Comparison of ENCODE assay signal across 26 mouse cellular contexts in the genomic region with DNA sequence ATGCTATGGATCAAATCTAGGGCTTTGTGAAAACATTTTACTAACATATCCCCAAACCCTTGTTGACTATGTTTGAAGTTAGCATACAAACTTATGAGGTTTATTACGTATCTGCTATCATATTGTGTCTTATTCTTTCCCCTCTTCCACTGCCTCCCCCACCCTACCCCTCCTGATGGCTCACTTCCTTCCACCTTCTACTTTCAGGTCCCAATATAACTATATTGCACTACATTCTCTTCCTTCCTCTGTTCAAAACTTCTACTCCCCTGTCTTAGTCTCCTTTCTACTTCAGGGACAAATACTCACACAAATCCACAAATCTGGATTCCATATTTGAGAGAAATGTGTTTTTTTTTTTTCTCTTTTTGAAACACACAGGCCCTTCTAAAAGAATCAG. TPM values are rescaled to one million over a fixed set of nuclear protein-coding genes. Genes with fewer than 3 reads are reported as not detected.
A peak's percentile ranks its signal among the peaks of the same experiment; 100 is the strongest.
DNase-seq lines count a peak whose midpoint lies in the region; ATAC-seq lines count a peak whose summit lies in the region.
"Had no signal": no experiment of that assay in that cellular context is flagged by ENCODE, and none has a peak within 500 bp of the region (broad histone marks: within the 10 kb centered on the region; RNA-seq: fewer than 3 reads in every experiment).

No protein-coding gene starts in this region.

- WGBS in macrophage (ENCODE audit: missing documents): 33% methylated on average over 1 of the region's 1 CpGs
- 88% methylated on average over 1 of the region's 1 CpGs for WGBS in kidney, embryonic 14.5 days

- peak; percentile 55 for ATAC-seq in megakaryocyte progenitor cell, adult 5-6 weeks (replicated peaks; ENCODE audit: poor library complexity)
- no peak for ATAC-seq in kidney, embryonic 14.5 days (ENCODE audit: low FRiP score, low TSS enrichment)
- ATAC-seq: forebrain, embryonic 14.5 days; forebrain, embryonic 16.5 days had no signal

- H3K4me3 ChIP-seq in macrophage (ENCODE audit: inconsistent target): no peak overlapping the region
- H3K4me3 ChIP-seq in kidney, embryonic 14.5 days (ENCODE audit: low read length): no peak overlapping the region
- H3K4me3 ChIP-seq: embryonic facial prominence, embryonic 13.5 days; embryonic facial prominence, embryonic 15.5 days; erythroblast, embryonic 14.5 days; forebrain, embryonic 10.5 days; forebrain, embryonic 12.5 days had no signal

- no peak overlapping the region for H3K9ac ChIP-seq in kidney, embryonic 14.5 days (ENCODE audit: low read depth, low read length)
- H3K9ac ChIP-seq: embryonic facial prominence, embryonic 13.5 days; embryonic facial prominence, embryonic 15.5 days; forebrain, embryonic 12.5 days had no signal

- no peaks in the 10 kb centered on the region for H3K79me2 ChIP-seq in macrophage (ENCODE audit: inconsistent target)

- no peaks in the 10 kb centered on the region for H3K9me3 ChIP-seq in kidney, embryonic 14.5 days (ENCODE audit: control insufficient read depth, low read length)
- H3K9me3 ChIP-seq: embryonic facial prominence, embryonic 13.5 days; embryonic facial prominence, embryonic 15.5 days; forebrain, embryonic 10.5 days; forebrain, embryonic 12.5 days had no signal

- H3K27ac ChIP-seq in macrophage: peak overlapping the region; percentile 8; the same call in 1 of the 2 replicates
- H3K27ac ChIP-seq in kidney, embryonic 14.5 days (ENCODE audit: low read depth, low read length): no peak overlapping the region
- H3K27ac ChIP-seq: embryonic facial prominence, embryonic 13.5 days; embryonic facial prominence, embryonic 15.5 days; forebrain, embryonic 10.5 days; forebrain, embryonic 12.5 days had no signal

- H3K36me3 ChIP-seq in macrophage (ENCODE audit: inconsistent target): no peaks in the 10 kb centered on the region
- no peaks in the 10 kb centered on the region for H3K36me3 ChIP-seq in kidney, embryonic 14.5 days (ENCODE audit: control insufficient read depth, insufficient read depth, low read length)
- H3K36me3 ChIP-seq: embryonic facial prominence, embryonic 13.5 days; embryonic facial prominence, embryonic 15.5 days; forebrain, embryonic 10.5 days; forebrain, embryonic 12.5 days had no signal

- H3K4me1 ChIP-seq in kidney, embryonic 14.5 days (ENCODE audit: control insufficient read depth, insufficient read depth, low read length): no peaks in the 10 kb centered on the region
- H3K4me1 ChIP-seq: embryonic facial prominence, embryonic 13.5 days; embryonic facial prominence, embryonic 15.5 days; forebrain, embryonic 10.5 days; forebrain, embryonic 12.5 days had no signal

- DNase-seq in cerebellum, postnatal 4 days (ENCODE audit: low spot score in 2 of 2): no peak
- no peak for DNase-seq in adrenal gland, postnatal 10 days
- DNase-seq: adrenal gland, adult 2 months; adrenal gland, postnatal 14 days; adrenal gland, postnatal 36 days; cerebellum, adult 11-12 months; cerebellum, adult 2 months; cerebellum, adult 9-10 months; cerebellum, postnatal 10 days; cerebellum, postnatal 25 days; embryo, embryonic 11 days had no signal

- H3K4me2 ChIP-seq in kidney, embryonic 14.5 days (replicated peaks; ENCODE audit: low read depth, low read length): no peak overlapping the region
- H3K4me2 ChIP-seq: embryonic facial prominence, embryonic 13.5 days; embryonic facial prominence, embryonic 15.5 days; forebrain, embryonic 12.5 days had no signal

- H3K27me3 ChIP-seq in kidney, embryonic 14.5 days (ENCODE audit: control insufficient read depth, insufficient read depth, low read length): no peaks in the 10 kb centered on the region
- H3K27me3 ChIP-seq: embryonic facial prominence, embryonic 13.5 days; embryonic facial prominence, embryonic 15.5 days; forebrain, embryonic 12.5 days had no signal

RNA-seq across cellular contexts. Expression of a gene that starts 35.3 kb away (rescaled TPM):
- under 1 TPM in 1 of 26 experiments, not detected in 25; 0.70 TPM for total RNA-seq in macrophage (2018; cell fraction: chromatin; rRNA removed)
- under 1 TPM in 20 of 26 experiments, not detected in 6; 0.11 to 0.61 (median 0.24) TPM for total RNA-seq in macrophage (2018; cell fraction: cytosol; rRNA removed)
- total RNA-seq in macrophage (2018; cell fraction: nucleus; rRNA removed): under 1 TPM in 4 of 26 experiments, not detected in 22; 0.40 to 0.70 (median 0.53) TPM
- polyA plus RNA-seq in macrophage (2018): 0.23 to 0.36 TPM in 2 of 3 replicates, not detected in the other
- total RNA-seq in megakaryocyte progenitor cell, adult 5-6 weeks (2015): 0.12 TPM in 1 of 2 replicates, not detected in the other
- not detected in 2 replicates for total RNA-seq in megakaryocyte progenitor cell, adult 5-6 weeks (2017)
- not detected in 2 replicates for polyA plus RNA-seq in kidney, embryonic 14.5 days (2014; fragmentation: Nextera tagmentation; extraction: Ambion mirVana)
- not detected for total RNA-seq in adrenal gland, postnatal 10 days (2021)
- total RNA-seq: adrenal gland, adult 2 months; adrenal gland, postnatal 14 days; adrenal gland, postnatal 36 days; common myeloid progenitor, adult 5-6 weeks; ES-E14; MEL had no signal
- polyA plus RNA-seq: adrenal gland, adult 2 months; C2C12; embryonic facial prominence, embryonic 11.5 days; embryonic facial prominence, embryonic 13.5 days; embryonic facial prominence, embryonic 15.5 days; erythroblast, embryonic 14.5 days; forebrain, embryonic 10.5 days; forebrain, embryonic 12.5 days; forebrain, embryonic 14.5 days; forebrain, embryonic 16.5 days had no signal

RNA-seq across cellular contexts. Expression of a gene that starts 52.7 kb away (rescaled TPM):
- total RNA-seq in macrophage (2018; cell fraction: chromatin; rRNA removed): 1,000 to 10,000 TPM in 25 of 26 experiments, 100 to 1,000 TPM in 1; 980 to 3,396 (median 1,945) TPM
- total RNA-seq in macrophage (2018; cell fraction: cytosol; rRNA removed): 100 to 1,000 TPM; 322 to 833 (median 593) TPM
- 1,000 to 10,000 TPM in 22 of 26 experiments, 100 to 1,000 TPM in 4; 882 to 3,224 (median 1,729) TPM for total RNA-seq in macrophage (2018; cell fraction: nucleus; rRNA removed)
- 320 to 1,287 TPM (median 826 TPM) in 3 replicates for polyA plus RNA-seq in macrophage (2018)
- 196 and 241 TPM in 2 replicates for total RNA-seq in megakaryocyte progenitor cell, adult 5-6 weeks (2015)
- 213 and 249 TPM in 2 replicates for total RNA-seq in megakaryocyte progenitor cell, adult 5-6 weeks (2017)
- polyA plus RNA-seq in kidney, embryonic 14.5 days (2014; fragmentation: Nextera tagmentation; extraction: Ambion mirVana): 130 and 140 TPM in 2 replicates
- total RNA-seq in adrenal gland, postnatal 10 days (2021): 100 to 1,000 TPM; 121 to 129 TPM
